Mouse (Mus musculus) gastrocnemius, adult 18-20 months (tissue): ENCODE measurements at regions not wholly inside any gene's neighbourhood (a gene's known extent, or its start where the extent isn't known, plus 50 kb on each side); places are given as distances from the start of the nearest gene placed in this dataset.
A peak's percentile ranks its signal among the peaks of the same experiment; 100 is the strongest.

Source experiments
- DNase-seq: peaks from one replicate; pipeline ENCODE4 v3.0.0; 2021; ENCODE audit warnings: low spot score

DNA sequence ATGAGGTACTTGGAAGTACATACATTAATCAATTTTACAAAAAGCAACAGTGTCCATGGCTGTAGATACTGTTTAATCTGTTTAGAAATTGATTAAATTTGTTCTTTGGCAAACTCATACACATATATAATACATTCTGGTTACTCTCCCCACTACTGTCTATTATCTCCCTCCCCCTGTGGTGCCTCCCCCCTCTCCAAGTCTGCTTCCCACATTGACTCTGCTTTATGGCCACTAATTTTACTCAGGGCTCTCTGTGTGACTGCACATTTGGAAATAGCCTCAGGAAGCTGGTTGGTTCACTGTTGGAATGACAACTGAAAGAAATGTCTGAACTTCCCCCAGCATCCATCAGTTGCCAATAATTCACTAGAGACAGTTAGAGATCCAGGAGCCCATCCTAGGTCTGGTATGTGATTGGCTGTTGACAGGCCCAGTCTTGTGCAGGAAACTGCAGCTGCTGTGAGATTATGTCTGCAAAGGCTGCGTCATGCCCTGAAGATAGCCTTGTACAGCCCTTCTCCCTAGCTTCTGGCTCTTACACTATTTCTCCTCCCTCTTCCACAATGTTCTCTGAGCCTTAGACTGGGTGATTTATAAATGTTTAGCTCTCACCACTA, 204.6 kb upstream of the Trib2 start:
- DNase-seq = peak; percentile 42

DNA sequence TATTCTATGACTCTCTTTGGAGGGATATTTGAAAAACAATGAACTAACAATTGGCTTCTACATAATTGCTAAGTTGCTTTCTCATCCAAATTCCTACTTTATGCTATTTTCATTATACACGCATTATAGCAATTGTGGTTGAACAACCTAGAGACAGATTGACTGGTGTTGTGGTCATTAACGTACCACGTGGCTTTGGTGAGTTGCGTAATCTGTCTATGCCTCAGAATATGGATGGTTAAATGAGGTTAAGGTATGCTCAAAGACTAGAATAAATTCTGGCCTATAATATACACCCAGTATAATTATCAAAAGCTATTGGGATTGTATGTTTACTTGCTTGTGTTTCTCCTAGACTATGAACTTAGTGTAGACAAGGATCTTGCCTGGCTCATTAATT, 201.5 kb upstream of the Trib2 start:
- DNase-seq = no peak

DNA sequence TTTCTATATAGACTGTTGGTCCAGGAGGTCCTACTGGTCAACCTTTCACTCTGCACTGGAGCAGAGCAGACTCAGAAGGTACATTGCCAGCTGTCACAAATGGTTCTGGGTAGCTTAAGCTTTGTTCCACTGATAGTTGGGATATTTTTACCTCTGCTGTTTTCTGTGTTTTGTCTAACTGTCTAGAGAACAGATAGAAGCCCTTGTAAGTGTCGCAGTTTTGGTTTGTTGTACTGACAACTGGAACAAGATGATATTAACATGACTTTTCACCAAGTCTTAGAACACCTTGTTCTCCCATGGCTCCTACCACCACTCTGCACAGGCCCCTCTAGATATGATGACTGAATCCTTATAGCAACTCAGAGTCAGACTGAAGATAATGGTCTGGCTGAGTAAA, 199.9 kb upstream of the Trib2 start:
- no peak for DNase-seq

DNA sequence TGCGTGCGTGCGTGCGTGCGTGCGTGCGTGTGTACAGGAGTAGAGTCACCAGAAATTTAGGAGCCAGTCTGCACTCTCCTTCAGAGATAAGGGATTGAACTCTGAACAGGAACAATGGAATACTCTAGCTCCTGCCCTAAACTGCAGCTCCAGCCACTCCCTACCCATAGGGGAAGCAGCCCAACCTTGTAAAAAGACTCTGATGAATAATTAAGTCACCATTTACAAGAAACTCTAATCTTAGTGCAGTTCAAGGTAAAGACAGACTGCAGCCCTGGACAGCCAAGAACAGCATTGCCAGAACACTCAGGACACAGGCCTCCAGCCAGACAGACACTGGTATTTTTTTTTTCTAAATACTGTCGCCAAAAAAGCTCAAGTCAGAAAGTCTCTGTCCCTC, 198.9 kb upstream of the Trib2 start:
- no peak for DNase-seq

DNA sequence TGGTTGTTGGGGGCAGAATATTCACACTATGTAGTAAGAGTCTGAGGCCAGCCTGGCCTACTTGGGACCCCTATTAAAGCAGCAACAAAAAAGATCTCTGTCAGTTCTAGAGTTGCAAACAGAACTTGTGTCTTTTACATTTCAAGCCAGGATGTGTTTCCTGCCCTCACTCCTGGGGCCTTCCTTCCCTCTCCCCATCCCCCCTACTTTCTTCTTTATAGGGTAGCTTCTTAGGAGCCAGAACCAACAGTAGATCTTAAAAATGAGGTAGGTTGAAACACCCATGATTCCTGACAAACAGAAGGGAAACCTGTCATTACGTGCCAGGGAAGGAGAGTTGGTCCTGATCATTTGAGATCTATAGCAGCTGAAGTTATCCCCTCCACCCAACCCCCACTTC, 198.0 kb upstream of the Trib2 start:
- DNase-seq = no peak

DNA sequence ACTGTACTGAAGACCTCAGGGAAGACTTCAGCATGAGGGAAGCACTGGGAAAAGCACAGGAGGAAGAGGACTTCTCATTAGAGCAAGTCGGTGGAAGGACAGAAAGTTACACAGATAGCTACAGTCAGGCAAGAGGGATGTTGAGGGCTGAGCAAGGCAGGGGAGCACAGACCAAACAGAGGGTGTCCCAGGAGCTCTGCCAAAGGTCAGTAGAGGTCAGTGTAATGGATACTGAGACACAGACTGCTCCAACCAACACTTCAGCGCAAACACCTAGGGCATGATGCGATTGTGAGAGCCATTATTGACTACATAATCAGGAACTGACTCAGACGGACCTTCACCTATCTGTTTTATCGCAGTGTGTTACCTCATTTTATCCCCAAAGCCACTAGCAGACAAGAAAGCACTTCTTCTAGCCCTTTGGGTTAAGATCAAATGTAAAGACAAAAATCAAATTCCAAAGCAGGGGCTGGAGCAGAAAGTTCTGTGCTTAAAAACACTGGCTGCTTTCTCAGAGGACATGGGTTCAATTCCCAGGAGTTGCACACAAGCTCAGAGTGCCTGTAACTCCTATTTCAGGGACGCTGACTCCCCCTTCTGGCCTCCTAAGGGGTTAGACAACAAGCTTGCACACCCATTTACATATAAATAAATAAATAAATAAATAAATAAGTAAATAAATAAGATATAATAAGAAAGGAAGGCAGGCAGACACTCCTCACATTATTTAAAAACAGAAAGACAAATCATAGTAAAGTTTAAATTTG, 197.3 kb upstream of the Trib2 start:
- peak; percentile 64 for DNase-seq

DNA sequence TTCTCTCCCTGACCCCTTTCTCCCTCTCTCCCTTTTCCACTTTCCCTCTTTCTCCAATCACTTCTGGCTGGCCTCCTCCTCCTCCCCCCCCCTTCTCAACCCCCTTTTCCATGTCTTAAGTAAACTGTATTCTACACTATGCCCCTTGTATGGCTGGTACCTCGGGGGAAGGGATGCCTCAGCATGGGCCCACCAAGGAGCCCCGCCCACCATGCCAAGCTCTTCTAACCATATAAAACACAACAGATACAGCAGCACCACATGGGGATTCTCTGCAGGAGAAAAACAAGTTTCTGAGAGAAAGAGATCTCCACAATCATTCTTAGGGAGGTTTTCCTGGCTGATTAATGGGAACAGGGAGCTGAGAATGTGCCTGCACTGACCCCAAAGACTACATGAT, 196.6 kb upstream of the Trib2 start:
- DNase-seq = no peak

DNA sequence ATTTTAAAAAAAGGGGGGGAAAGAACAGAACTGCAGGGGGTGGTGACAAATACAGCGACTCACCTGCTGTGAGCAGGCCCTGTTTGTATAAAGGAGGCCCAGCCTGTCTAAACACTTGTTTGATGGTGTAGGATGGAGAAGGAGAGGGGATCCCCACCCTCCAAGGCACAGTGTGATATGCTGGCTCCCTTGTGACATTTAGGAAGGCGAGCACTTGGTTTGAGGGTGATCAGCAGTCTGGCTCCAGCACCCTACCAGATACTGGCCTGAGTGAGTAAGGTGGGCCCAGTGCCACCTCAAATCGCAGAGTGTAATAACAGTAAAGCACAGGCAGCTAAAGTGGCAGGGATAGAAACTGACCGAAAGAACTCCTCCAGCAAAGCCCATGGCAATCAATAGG, 195.4 kb upstream of the Trib2 start:
- DNase-seq = no peak

DNA sequence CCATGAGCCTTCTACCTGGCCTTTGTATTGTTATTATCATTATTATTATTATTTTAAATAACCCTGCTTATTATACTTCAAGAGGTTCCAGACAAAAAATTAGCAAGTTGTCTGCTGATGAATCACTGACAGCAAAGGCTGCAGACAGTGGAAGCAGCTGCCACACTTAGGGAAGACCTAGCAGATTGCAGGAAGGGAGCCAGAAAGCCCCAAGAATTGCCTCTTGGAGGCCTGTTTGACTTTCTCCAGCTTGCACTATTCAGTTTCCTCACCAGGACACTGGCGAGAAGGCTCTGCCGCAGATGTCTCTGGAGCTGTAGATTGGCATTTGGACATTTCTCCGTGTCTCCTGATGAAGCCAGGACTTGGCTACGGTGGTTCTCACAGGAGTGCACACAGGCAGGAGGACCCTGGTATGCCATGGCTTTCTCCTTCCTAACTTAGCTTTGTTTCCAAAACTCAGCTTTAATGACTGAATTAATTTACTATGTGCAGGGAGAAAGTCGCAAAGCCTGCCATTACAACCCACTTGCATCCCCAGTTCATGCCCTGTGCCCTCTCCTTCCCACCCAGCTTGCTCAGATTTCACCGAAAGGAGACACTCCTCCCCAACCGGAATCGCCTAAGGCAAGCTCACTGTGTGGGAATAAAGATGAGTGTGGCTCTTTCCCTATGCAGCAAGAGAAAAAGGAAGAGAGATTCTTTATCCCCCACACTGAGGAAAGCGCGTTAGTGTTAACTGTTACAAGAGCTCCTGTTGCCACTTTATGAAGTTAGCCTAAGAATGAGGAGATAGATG, 193.3 kb upstream of the Trib2 start:
- no peak for DNase-seq

DNA sequence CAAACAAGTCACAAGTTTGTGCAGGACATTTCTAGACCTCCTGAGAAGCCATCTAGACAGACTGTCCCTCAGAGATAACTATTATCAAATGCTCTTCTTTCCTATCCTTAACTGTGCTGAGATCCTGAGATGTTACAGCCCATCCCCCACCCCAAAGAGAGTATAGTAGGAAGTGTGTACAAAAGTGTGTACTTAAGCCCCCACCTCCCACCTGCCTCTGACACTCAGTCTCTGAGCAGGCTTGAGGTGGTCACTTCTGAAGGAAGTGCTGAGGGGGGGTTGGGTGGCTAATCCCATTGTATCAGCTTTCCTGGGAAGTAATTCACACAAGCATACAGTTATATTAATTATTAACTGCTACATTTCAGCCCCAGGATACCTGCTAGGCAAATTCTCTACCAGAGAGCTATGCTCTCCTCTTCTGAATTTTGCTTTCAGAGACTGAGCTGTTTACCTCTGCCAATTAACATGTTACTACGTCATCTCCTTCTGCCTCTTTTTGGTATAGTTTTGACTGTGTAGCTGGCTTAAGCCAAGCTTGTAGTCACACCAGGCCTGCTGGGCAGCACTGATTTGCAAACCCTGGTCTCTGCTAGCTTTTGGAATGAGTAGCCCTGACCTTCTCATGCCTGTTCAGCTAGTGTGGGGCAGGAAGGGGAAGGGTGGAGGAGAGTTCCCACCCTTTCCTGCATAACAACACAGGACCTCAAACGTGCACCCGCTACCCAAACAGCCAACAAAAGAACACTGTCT, 192.2 kb upstream of the Trib2 start:
- no peak for DNase-seq

DNA sequence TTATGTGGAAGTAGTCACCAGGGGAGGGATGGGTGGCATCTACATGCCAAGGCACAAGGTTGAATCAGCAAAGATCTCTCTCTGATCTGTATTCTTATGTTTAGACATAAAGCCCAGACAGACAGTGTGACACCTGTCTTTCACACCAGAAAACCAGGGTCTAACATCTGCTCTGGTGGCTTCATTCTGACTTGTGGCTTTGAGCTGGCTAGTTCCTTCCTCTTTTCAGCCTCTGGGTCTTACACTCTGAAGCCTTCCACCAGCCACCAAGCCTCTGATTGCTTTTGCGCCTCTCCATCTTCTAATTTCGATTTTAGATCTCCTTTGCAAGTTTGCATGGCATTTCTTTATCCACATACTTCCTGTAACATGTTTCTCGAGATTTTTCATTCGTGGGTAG, 191.5 kb upstream of the Trib2 start:
- DNase-seq = no peak

DNA sequence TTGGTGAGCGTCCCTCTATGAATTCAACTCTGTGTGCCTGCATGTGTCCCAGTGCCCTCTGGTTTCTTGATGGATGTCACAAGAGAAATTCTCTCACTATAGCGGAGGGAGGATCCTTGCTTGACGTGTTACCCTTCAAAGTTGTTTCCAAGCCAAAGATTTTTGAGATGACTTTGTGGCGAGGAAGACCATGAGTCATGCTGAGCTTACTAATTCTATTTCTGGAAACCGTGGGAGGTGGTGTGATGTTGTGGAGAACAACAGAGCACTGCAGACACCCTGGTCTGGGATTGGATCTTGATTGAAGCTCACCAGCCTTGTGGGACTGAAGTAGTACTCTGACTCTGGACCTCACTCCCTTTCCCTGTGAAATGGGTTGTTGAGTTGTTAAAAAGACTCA, 190.0 kb upstream of the Trib2 start:
- DNase-seq = no peak

DNA sequence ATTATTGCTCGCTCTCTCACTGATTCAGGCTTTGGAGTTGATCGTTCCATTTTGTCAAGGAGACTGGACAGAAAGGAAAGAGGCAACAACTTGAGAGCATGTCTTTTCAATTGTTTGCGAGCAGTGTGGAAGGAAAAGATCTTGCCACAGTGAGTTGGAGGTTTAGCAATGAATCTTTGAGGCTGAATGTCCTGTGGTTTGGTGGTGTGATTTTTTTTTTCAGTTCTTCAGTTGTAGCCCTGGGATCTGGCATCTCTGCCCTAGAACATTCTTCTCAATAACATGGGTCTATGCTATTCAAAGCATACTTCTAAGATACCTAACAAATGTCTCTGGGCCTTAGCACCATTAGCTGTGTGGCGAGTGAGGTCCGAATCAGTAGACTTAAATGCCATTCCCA, 189.6 kb upstream of the Trib2 start:
- no peak for DNase-seq

DNA sequence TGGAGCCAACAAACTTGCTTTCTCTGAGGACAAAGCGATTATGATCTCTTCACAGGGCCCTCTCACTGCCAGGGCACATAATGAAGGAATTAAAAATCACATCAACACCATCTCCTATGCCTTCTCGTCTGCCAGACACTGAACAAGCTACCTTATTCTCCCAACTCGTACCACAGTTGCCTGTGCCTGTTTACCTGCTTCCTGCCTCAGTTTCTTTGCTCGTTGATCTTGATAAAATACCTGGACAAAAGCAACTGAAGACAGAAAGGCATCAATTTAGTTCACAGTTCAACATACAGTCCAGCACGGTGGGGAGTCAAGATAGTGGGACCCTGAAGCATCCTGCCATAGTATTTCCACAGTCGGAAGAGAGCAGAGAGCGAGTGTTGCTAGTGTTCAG, 185.1 kb upstream of the Trib2 start:
- DNase-seq = no peak

DNA sequence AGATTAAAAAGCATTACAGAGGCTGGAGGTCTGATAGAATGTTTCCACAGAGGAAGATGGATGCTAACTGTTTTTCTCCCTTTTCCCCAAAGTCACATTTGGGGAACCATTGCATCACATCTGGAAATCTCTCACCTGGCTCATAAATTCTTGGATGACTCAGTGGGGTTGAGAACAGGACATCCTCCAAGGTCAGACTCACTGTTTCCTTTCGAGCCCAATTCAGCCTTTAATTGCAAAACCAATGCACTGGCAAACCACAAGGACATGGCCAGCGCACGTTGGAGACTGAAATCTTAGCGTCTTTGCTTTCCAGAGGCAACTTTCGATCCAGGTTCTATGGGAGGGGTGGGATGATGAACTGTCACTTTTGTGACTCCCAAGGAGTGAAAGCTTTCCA, 184.5 kb upstream of the Trib2 start:
- peak; percentile 55 for DNase-seq

DNA sequence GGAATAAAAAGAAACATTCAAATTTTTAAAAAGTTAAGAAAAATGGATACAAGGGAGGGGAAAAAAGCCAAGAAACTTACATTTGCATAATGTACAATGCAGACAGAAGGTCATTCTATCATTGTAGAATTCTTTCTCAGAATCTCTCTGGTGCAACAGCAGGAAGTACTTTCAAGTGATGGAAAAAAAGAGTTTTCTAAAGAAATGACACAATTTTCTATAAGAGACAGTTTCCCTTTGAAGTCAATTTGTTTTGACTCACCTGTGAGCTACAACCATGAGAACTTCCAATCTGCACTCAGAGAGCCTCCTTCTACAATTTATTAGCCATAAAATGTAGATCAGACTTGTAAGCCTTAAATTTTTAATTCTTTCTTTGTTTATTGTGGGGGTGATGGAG, 181.6 kb upstream of the Trib2 start:
- no peak for DNase-seq

DNA sequence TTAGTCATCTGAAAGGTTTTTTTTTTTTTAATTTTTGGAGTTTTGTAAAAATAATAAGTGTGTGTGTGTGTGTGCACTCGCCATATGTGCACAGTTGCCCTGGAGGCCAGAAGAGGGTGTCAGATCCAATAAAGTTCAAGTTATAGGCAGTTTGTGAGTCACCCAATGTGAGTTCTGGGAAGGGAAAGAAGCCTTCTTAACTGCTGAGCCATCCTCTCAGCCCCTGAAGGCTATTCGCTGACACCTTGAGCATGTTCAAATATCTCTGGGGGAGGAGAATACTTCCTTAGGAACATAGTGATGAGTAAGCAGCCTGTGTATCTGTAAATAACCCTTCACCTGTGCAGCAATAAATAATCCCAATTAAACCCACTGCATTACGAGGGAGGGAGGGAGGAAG, 177.1 kb upstream of the Trib2 start:
- DNase-seq = peak; percentile 41

DNA sequence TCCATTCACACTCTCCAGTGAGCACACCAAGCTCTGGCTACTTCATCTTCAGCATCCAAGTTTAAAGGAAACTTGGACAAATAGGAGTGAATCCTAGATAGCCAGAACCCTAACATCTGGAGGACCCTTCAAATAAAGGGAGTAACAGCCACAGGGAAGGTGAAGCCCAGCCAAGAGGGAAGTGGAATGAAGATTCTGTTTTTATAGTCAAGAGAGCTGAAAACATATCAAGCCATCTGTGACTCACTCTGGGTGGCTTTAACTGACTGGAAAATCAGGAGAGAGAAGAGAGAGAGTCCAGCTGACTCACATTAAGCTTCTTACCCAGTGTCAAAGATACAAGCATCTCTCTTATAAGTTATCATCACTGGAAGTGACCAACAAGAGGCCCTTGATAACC, 169.6 kb upstream of the Trib2 start:
- DNase-seq = no peak

DNA sequence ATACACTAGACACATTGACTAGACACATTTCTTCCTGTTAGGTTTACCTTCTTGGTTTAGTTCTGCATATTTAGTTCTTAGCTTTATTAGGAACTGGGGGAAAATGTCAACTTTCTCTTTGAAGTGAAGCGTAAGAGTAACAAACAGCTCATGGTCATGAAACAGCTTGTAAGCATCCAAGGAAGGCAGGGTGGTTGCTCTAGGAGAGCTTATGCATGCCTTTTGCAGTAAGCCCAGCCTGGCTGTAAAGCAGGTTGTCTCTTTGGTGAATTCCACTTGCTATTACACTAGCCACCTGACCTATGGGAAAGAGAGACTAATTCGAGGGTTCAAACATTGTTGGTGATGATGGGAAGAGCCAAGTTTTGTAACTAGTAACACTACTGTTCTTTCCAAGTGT, 168.9 kb upstream of the Trib2 start:
- DNase-seq = no peak

DNA sequence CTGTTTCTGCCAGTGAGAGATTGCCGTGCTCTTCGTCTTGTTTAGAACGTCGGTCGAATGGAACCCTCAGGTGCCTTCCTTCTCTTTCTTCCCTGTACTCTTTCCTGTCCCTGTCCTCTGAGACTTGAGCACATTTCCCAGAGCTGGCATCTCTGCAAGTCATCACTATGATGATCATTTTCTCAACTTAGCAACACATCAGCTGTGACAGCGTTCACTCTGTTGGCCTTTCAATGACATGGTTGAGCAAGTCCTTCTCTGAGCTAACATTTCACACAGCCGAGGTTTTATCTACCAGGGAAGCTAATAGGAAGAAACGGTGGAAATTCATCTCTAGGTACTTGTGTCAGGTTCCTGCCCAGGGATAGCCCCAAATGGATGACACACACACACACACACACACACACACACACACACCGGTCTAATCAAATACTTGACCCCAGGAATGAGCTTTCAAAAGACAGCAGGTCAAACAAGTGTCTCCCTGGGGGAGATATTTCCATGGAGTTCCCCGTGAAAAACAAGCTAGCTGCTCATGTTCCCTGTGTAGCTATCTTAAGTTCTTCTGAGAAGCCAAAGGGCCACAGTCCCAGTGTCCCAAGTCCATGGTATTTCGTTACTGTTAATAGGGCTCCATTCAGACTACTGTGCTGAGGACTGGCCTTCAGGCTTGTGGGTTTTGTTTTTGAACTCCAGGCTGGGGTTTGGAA, 167.0 kb upstream of the Trib2 start:
- DNase-seq = peak; percentile 75

DNA sequence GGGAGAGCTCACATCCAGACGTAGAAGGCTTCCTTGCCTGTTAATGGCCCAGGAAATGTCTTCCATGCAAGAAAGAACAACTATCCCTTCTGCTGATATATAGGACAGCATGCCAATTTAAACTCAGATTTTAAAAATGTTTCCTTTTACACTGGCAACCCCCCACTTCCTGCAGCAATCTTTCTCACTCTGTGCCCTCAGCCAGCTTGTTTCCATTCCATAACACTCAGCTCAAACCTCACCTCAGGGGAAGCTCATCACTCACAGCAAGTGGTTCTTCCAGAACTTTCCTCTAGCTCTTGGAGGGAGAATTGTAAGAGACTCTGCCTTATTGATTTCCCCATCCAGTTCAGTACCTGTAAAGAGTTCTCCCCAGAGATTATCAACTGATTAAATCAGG, 165.0 kb upstream of the Trib2 start:
- no peak for DNase-seq
